Mouse (Mus musculus) telencephalon, adult 2 months (tissue): ENCODE results near the gene Gm49661.

Experiments used
- DNase-seq: peaks from one replicate; pipeline ENCODE4 v3.0.0-alpha.2; 2011; ENCODE audit warnings: low read depth, low spot score

Gm49661 gene

DNA sequence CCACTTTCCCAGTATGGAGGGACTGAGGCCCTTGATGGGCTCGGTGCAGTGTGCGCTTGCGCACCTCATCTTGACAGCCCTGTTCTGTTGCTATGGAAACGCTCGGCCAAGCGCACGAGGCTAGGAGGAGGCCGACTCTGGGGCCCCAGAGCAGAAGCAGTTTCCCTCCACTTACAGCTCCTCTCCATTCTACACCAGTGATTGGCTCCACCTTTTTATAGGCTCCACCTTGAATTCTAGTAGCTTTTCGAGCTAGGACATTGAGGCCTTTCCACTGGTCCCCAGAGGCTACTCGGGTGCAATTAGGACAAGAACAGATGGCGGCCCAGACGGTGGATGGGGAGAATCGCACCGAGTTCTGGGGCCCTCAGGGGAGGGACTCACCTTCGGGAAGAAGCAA, 34.4 kb downstream of the Gm49661 start:
- DNase-seq, result peak; percentile 62

DNA sequence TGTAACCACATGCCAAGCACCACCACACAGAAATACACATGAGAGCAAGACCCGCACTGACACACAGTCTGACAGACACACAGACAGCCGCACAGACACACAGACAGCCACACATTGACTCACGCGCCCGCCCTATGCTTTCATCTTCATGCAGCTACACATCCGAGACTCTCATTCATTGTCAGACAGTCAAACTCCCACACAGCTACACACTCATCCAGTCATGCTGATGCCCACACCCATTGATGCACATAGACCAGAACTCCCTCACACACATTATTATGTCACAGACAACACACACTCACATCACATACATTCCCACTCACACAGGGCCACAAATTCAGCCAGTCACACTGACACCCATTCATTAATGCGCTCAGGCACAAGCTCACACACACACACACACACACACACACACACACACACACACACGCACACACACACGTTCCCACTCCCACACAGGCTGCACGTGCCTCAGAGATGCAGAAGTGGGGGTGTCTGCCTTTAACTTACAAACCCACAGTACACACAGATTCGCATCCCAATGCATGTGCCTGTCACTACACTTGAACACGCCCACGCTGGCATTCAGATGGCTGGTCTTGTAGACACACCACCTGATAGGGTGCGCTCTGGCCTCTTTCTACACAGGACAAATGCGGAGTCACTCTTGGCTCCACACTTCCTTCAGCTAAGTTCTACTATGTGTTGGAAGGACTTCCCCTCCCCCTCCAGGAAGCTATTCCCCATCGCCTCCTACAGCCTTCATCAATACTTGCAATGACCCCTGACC, 35.3 kb downstream of the Gm49661 start:
- peak; percentile 40 for DNase-seq

- no peak for DNase-seq
Measured at GRCm38 (mm10) chr8:84930582-84930981, 38.7 kb downstream of the Gm49661 start.

GRCm38 (mm10) chr8:84928456-84929306, 40.6 kb downstream of the Gm49661 start:
- no peak for DNase-seq

DNA sequence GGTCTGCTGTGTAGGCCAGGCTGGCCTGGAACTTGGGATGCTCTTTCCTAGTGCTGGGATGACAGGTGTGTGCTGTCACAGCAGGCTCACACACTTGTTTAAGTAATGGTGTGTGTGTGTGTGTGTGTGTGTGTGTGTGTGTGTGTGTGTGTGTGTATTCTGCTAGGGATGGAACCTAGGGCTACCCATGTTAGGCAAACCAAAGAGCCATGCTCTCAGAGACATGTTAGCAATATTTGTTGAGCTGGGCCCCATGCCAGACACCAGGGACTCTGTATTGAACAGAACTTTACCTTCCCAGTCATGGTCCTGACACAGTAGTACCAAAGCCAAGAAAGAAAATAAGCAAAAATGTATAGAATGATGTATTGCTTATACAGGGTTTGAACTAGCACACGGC, 41.7 kb downstream of the Gm49661 start:
- DNase-seq, result no peak

- DNase-seq, result no peak
Measured at GRCm38 (mm10) chr8:84925557-84925956, 43.7 kb downstream of the Gm49661 start.

- no peak for DNase-seq
Measured at GRCm38 (mm10) chr8:84921596-84921995, 47.6 kb downstream of the Gm49661 start.

DNA sequence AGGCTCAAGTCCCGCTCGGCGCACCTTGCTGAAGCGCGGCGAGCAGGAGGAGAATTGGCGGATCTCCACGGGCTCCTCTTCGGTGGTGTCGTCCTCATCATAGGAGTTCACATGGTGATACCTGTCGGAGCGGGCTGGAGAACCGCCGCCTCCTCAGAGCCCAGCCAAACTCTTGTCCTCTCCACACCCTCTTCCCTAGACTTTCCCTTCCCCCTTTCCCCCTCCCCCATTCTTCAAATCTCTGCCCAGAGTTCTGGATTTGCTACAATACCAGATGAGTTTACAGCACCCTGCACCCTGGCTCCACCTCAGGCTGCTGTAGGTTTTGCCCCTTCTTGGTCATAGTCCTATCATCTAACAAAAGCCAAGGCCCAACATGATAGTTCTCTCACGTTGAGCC, 50.6 kb downstream of the Gm49661 start:
- DNase-seq, result no peak

DNA sequence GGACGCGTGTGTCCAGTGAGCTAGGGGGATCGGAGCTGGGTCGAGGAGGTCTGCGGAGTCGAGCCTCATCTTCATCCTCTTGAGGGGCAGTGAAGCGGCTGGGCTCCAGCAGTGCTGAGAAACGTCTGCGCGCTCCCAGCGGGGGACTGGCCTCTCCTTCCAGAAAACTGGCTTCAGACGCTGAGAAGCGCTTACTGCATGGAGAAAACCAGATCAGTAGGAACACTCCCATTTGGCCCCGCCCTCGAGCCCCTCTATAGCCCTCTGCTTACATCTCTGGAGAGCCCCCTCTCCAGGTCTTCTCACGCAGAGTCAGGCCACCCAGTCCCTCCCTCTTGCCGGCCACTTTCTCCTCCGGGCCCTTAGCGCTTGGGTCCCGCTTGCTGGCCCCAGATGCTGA, 51.5 kb downstream of the Gm49661 start:
- no peak for DNase-seq
